Mouse (Mus musculus) olfactory bulb, adult 2 months (tissue): Measurements from ENCODE around the gene Eng. TPM values are rescaled to one million over a fixed set of nuclear protein-coding genes. Genes with fewer than 3 reads are reported as not detected.
A peak's percentile ranks its signal among the peaks of the same experiment; 100 is the strongest.

ENCODE experiments used
- H3K27ac ChIP-seq: fragments of 200-500 bp; 2 replicates; pipeline ENCODE4 v1.5.1; 2012; ENCODE audit warnings: low read depth, low read length; ENCODE audit not compliant: insufficient read depth
- H3K4me1 ChIP-seq: fragments of 200-500 bp; 2 replicates; pipeline ENCODE4 v1.6.1; 2012; ENCODE audit warnings: low read length; ENCODE audit not compliant: control insufficient read depth, insufficient read depth
- H3K4me3 ChIP-seq: fragments of 200-500 bp; 2 replicates; pipeline ENCODE4 v1.5.1; 2012; ENCODE audit warnings: mild to moderate bottlenecking, low read depth, low read length, moderate library complexity; ENCODE audit not compliant: insufficient read depth
- CTCF ChIP-seq: fragments of 200-500 bp; IDR thresholded peaks from 2 replicates; pipeline ENCODE4 v1.5.1; 2012; ENCODE audit warnings: low read depth, mild to moderate bottlenecking, low read length, moderate library complexity; ENCODE audit not compliant: insufficient read depth
- POLR2A ChIP-seq: fragments of 200-500 bp; IDR thresholded peaks from 2 replicates; pipeline ENCODE4 v1.6.1; 2012; ENCODE audit warnings: mild to moderate bottlenecking, low read depth, low read length, moderate library complexity; ENCODE audit not compliant: insufficient read depth
- WGBS: fragments of 180-500 bp; shearing (Covaris S2); methylation state at CpG from one replicate; pipeline ENCODE4 v1.1.7; 2018; 5-methylcytosine and 5-hydroxymethylcytosine counted together
- polyA plus RNA-seq: library from polyadenylated mRNA; stranded (reverse); fragments of >200 nt; gene quantifications from 2 replicates; pipeline ENCODE4 v1.2.4, GENCODE M21; 2012; ENCODE audit warnings: low replicate concordance; ENCODE audit not compliant: missing spikeins, insufficient read depth, insufficient read length

Eng gene
- polyA plus RNA-seq, 1 experiment, result not detected

GRCm38 (mm10) chr2:32667775-32668174, 21.4 kb downstream of the Eng start:
- TF ChIP-seq POLR2A, result no peak
- TF ChIP-seq CTCF, result no peak
- WGBS, result 36% methylated on average over 11 of the region's 11 CpGs
- Histone ChIP-seq H3K4me1 (0 out of 2 replicates have a peak, but pooled peaks cover 3% of the 10 kb centered on the region), H3K27ac (no peak overlapping the region), H3K4me3 (no peak overlapping the region)

GRCm38 (mm10) chr2:32668176-32668575, 21.8 kb downstream of the Eng start:
- Histone ChIP-seq H3K4me3 (no peak overlapping the region), H3K4me1 (0 out of 2 replicates have a peak, but pooled peaks cover 3% of the 10 kb centered on the region), H3K27ac (no peak overlapping the region)
- TF ChIP-seq CTCF (no peak), POLR2A (no peak)
- WGBS, result 68% methylated on average over 7 of the region's 7 CpGs

GRCm38 (mm10) chr2:32669876-32670275, 23.5 kb downstream of the Eng start:
- no peak overlapping the region for H3K4me3 ChIP-seq
- WGBS, result 83% methylated on average over 3 of the region's 3 CpGs
- H3K27ac ChIP-seq, result no peak overlapping the region
- TF ChIP-seq POLR2A (no peak), CTCF (no peak)
- H3K4me1 ChIP-seq, result 0 out of 2 replicates have a peak, but pooled peaks cover 3% of the 10 kb centered on the region

GRCm38 (mm10) chr2:32671147-32671546, 24.8 kb downstream of the Eng start:
- Histone ChIP-seq H3K27ac (no peak overlapping the region), H3K4me1 (0 out of 2 replicates have a peak, but pooled peaks cover 3% of the 10 kb centered on the region), H3K4me3 (no peak overlapping the region)
- TF ChIP-seq CTCF (no peak), POLR2A (no peak)
- 90% methylated on average over 9 of the region's 9 CpGs for WGBS

GRCm38 (mm10) chr2:32671907-32672595, 25.7 kb downstream of the Eng start:
- no peak overlapping the region for H3K4me3 ChIP-seq
- H3K4me1 ChIP-seq, result 0 out of 2 replicates have a peak, but pooled peaks cover 3% of the 10 kb centered on the region
- no peak overlapping the region for H3K27ac ChIP-seq
- WGBS, result 77% methylated on average over 9 of the region's 9 CpGs
- TF ChIP-seq CTCF (no peak), POLR2A (no peak)

GRCm38 (mm10) chr2:32673176-32673917, 27.0 kb downstream of the Eng start:
- no peak overlapping the region for H3K27ac ChIP-seq
- H3K4me3 ChIP-seq, result no peak overlapping the region
- no peaks in the 10 kb centered on the region for H3K4me1 ChIP-seq
- TF ChIP-seq CTCF (no peak), POLR2A (no peak)
- 86% methylated on average over 16 of the region's 16 CpGs for WGBS

- no peak overlapping the region for H3K27ac ChIP-seq
- TF ChIP-seq POLR2A (no peak), CTCF (no peak)
- WGBS, result 84% methylated on average over 3 of the region's 3 CpGs
- peaks cover 28% of the 10 kb centered on the region for H3K4me1 ChIP-seq
- H3K4me3 ChIP-seq, result no peak overlapping the region
Observed at GRCm38 (mm10) chr2:32676821-32677220, 30.4 kb downstream of the Eng start.

GRCm38 (mm10) chr2:32677683-32678082, 31.3 kb downstream of the Eng start:
- WGBS, result 93% methylated on average over 7 of the region's 7 CpGs
- TF ChIP-seq POLR2A, result no peak
- no peak for TF ChIP-seq CTCF

GRCm38 (mm10) chr2:32680051-32680451, 33.7 kb downstream of the Eng start:
- TF ChIP-seq POLR2A, result no peak
- H3K4me1 ChIP-seq, result peaks cover 38% of the 10 kb centered on the region
- no peak overlapping the region for H3K4me3 ChIP-seq
- 12% methylated on average over 7 of the region's 7 CpGs for WGBS
- peak overlapping the region; percentile 85 for H3K27ac ChIP-seq

More at GRCm38 (mm10) chr2:32677683-32678082, 31.3 kb downstream of the Eng start:
- Histone ChIP-seq H3K27ac (no peak overlapping the region), H3K4me1 (peaks cover 30% of the 10 kb centered on the region), H3K4me3 (no peak overlapping the region)
